Mouse (Mus musculus): ENCODE data around the gene Rasa2. TPM values are rescaled to one million over a fixed set of nuclear protein-coding genes. Genes with fewer than 3 reads are reported as not detected.

The Rasa2 gene
- polyA plus RNA-seq, 1 experiment = 1.2 TPM

- no peak overlapping the region for H3K4me2 ChIP-seq (ENCODE audit: low read depth)
- H3K27me3 ChIP-seq (ENCODE audit: control insufficient read depth, insufficient read depth, insufficient read length) = no peaks in the 10 kb centered on the region
- no peak for TF ChIP-seq REST (IDR thresholded peaks at IDR 0.05; ENCODE audit: insufficient read depth, insufficient read length)
- TF ChIP-seq CEBPB (IDR thresholded peaks at IDR 0.05; ENCODE audit: insufficient read depth, poor library complexity, severe bottlenecking) = no peak
- no peak for TF ChIP-seq POLR2AphosphoS2 (IDR thresholded peaks at IDR 0.05; ENCODE audit: insufficient read length, low read depth)
- H3K36me3 ChIP-seq (ENCODE audit: control insufficient read depth, insufficient read depth) = peaks cover 21% of the 10 kb centered on the region
- H3K79me2 ChIP-seq (ENCODE audit: control insufficient read depth, insufficient read depth) = no peaks in the 10 kb centered on the region
- no peak overlapping the region for H3K4me3 ChIP-seq
- no peak overlapping the region for H3ac ChIP-seq (ENCODE audit: control insufficient read depth, insufficient read length)
Observed at GRCm38 (mm10) chr9:96559148-96559547, 72.3 kb downstream of the Rasa2 start.

DNA sequence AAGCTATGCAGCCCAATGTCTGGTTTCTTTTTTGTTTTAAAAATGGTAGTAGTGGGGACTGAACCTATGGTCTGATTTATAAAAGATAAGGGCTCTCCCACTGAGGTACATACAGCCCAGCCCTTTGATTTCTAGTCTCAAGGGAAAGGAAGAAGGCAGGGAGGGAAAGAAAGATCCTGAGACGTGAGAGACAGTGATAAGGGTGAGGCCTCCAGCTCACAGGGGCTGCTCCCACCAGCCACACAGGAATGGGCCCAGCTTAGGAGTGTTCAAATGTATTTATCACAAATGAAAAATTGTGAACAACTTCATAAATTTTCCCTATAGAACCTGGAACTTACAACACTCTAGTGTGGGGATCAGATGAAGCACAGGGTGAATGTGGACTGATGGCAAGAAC lies 72.8 kb downstream of the Rasa2 start:
- H3K4me2 ChIP-seq (ENCODE audit: low read depth) = no peak overlapping the region
- H3ac ChIP-seq (ENCODE audit: control insufficient read depth, insufficient read length) = no peak overlapping the region
- H3K79me2 ChIP-seq (ENCODE audit: control insufficient read depth, insufficient read depth) = no peaks in the 10 kb centered on the region
- H3K27me3 ChIP-seq (ENCODE audit: control insufficient read depth, insufficient read depth, insufficient read length) = no peaks in the 10 kb centered on the region
- H3K36me3 ChIP-seq (ENCODE audit: control insufficient read depth, insufficient read depth) = peaks cover 21% of the 10 kb centered on the region
- H3K4me3 ChIP-seq = no peak overlapping the region
- TF ChIP-seq MYOD1 (IDR thresholded peaks at IDR 0.05; ENCODE audit: control insufficient read depth in 1 of 3, insufficient read length in 2 of 3, low read depth in 2 of 3) (no peak), MYOG (IDR thresholded peaks at IDR 0.05; ENCODE audit: control insufficient read depth in 1 of 3, insufficient read depth in 1 of 3, insufficient read length in 2 of 3, low read depth in 2 of 3) (no peak), TCF12 (IDR thresholded peaks at IDR 0.05; ENCODE audit: insufficient read depth, poor library complexity, severe bottlenecking) (no peak), POLR2A (IDR thresholded peaks at IDR 0.05; ENCODE audit: insufficient read length, low read depth) (no peak), E2F4 (IDR thresholded peaks at IDR 0.05; ENCODE audit: insufficient read depth) (no peak), CEBPB (IDR thresholded peaks at IDR 0.05; ENCODE audit: insufficient read depth, poor library complexity, severe bottlenecking) (no peak), POLR2AphosphoS2 (IDR thresholded peaks at IDR 0.05; ENCODE audit: insufficient read length, low read depth) (no peak), REST (IDR thresholded peaks at IDR 0.05; ENCODE audit: insufficient read depth, insufficient read length) (no peak), TCF3 (IDR thresholded peaks at IDR 0.05; ENCODE audit: insufficient read length, low read depth) (no peak), USF1 (IDR thresholded peaks at IDR 0.05; ENCODE audit: low read depth) (no peak), SRF (IDR thresholded peaks at IDR 0.05; ENCODE audit: control insufficient read depth, insufficient read length, low read depth) (no peak), MAX (IDR thresholded peaks at IDR 0.05; ENCODE audit: low read depth) (no peak)

DNA sequence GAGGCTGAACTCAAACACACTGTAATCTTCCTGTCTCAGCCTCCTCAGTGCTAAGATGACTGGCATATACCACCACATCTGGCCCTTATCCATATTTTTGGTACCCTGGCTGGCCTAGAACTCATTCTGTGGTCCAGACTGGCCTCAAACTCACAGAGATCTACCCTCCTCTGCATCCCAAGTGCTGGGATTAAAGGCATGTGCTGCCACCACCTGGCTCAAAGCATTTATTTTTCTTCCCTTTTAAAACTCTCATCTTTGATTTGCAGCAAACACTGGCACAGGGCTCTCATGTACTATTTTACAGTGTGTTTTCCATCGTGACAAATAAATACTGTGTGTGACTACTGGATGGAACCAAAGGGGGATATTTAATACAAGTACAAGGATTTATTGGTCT lies 77.3 kb downstream of the Rasa2 start:
- Histone ChIP-seq H3K4me2 (ENCODE audit: low read depth) (no peak overlapping the region), H3K36me3 (ENCODE audit: control insufficient read depth, insufficient read depth) (peaks cover 7% of the 10 kb centered on the region), H3K79me2 (ENCODE audit: control insufficient read depth, insufficient read depth) (no peaks in the 10 kb centered on the region), H3K4me3 (no peak overlapping the region), H3ac (ENCODE audit: control insufficient read depth, insufficient read length) (no peak overlapping the region), H3K27me3 (ENCODE audit: control insufficient read depth, insufficient read depth, insufficient read length) (no peaks in the 10 kb centered on the region)
- TF ChIP-seq MYOG (IDR thresholded peaks at IDR 0.05; ENCODE audit: control insufficient read depth in 1 of 3, insufficient read depth in 1 of 3, insufficient read length in 2 of 3, low read depth in 2 of 3) = no peak
- TF ChIP-seq E2F4 (IDR thresholded peaks at IDR 0.05; ENCODE audit: insufficient read depth) = no peak
- no peak for TF ChIP-seq MYOD1 (IDR thresholded peaks at IDR 0.05; ENCODE audit: control insufficient read depth in 1 of 3, insufficient read length in 2 of 3, low read depth in 2 of 3)
- TF ChIP-seq POLR2A (IDR thresholded peaks at IDR 0.05; ENCODE audit: insufficient read length, low read depth) = no peak
- no peak for TF ChIP-seq CEBPB (IDR thresholded peaks at IDR 0.05; ENCODE audit: insufficient read depth, poor library complexity, severe bottlenecking)
- TF ChIP-seq REST (IDR thresholded peaks at IDR 0.05; ENCODE audit: insufficient read depth, insufficient read length) = no peak
- no peak for TF ChIP-seq TCF12 (IDR thresholded peaks at IDR 0.05; ENCODE audit: insufficient read depth, poor library complexity, severe bottlenecking)
- no peak for TF ChIP-seq SRF (IDR thresholded peaks at IDR 0.05; ENCODE audit: control insufficient read depth, insufficient read length, low read depth)

DNA sequence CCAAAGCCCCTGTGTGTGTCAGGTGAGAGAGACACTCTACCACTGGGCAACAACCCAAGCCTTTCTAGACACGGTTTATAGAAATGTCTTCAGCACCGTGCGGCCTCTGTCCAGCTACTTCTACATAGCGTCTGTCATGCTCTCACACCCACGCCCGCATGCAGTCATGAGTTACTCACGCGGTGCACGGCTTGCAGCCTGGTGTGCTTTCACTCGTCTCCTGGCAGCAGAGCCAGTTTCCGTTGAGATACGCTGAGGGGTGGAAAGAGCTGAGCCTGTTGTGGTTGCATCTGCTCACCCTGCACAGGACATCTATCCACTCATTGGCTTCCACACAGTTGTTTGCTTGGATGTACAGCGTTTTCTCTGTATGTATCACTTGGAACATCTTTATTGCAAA lies 86.0 kb downstream of the Rasa2 start:
- Histone ChIP-seq H3K4me3 (no peak overlapping the region), H3K27me3 (ENCODE audit: control insufficient read depth, insufficient read depth, insufficient read length) (no peaks in the 10 kb centered on the region), H3K4me2 (ENCODE audit: low read depth) (no peak overlapping the region), H3ac (ENCODE audit: control insufficient read depth, insufficient read length) (no peak overlapping the region), H3K79me2 (ENCODE audit: control insufficient read depth, insufficient read depth) (no peaks in the 10 kb centered on the region), H3K36me3 (ENCODE audit: control insufficient read depth, insufficient read depth) (peaks cover 18% of the 10 kb centered on the region)
- TF ChIP-seq POLR2AphosphoS2 (IDR thresholded peaks at IDR 0.05; ENCODE audit: insufficient read length, low read depth) (no peak), MYOD1 (IDR thresholded peaks at IDR 0.05; ENCODE audit: control insufficient read depth in 1 of 3, insufficient read length in 2 of 3, low read depth in 2 of 3) (peak in 1 of 3 experiments; percentile 20), TCF12 (IDR thresholded peaks at IDR 0.05; ENCODE audit: insufficient read depth, poor library complexity, severe bottlenecking) (no peak), CEBPB (IDR thresholded peaks at IDR 0.05; ENCODE audit: insufficient read depth, poor library complexity, severe bottlenecking) (no peak)

- H3K79me2 ChIP-seq (ENCODE audit: control insufficient read depth, insufficient read depth) = no peaks in the 10 kb centered on the region
- peak in 2 of 3 experiments; percentile 23 to 40 for TF ChIP-seq MYOD1 (IDR thresholded peaks at IDR 0.05; ENCODE audit: control insufficient read depth in 1 of 3, insufficient read length in 2 of 3, low read depth in 2 of 3)
- TF ChIP-seq CEBPB (IDR thresholded peaks at IDR 0.05; ENCODE audit: insufficient read depth, poor library complexity, severe bottlenecking) = no peak
- H3K4me2 ChIP-seq (ENCODE audit: low read depth) = no peak overlapping the region
- H3K36me3 ChIP-seq (ENCODE audit: control insufficient read depth, insufficient read depth) = peaks cover 16% of the 10 kb centered on the region
- no peaks in the 10 kb centered on the region for H3K27me3 ChIP-seq (ENCODE audit: control insufficient read depth, insufficient read depth, insufficient read length)
- no peak overlapping the region for H3K4me3 ChIP-seq
- no peak overlapping the region for H3ac ChIP-seq (ENCODE audit: control insufficient read depth, insufficient read length)
Observed at GRCm38 (mm10) chr9:96543643-96544640, 87.5 kb downstream of the Rasa2 start.
